Mouse (Mus musculus): Measurements from ENCODE around the gene Sorl1. TPM values are rescaled to one million over a fixed set of nuclear protein-coding genes. Genes with fewer than 3 reads are reported as not detected.

Sorl1 gene
- polyA plus RNA-seq, 1 experiment from 2014 or later = 6.0 TPM

DNA sequence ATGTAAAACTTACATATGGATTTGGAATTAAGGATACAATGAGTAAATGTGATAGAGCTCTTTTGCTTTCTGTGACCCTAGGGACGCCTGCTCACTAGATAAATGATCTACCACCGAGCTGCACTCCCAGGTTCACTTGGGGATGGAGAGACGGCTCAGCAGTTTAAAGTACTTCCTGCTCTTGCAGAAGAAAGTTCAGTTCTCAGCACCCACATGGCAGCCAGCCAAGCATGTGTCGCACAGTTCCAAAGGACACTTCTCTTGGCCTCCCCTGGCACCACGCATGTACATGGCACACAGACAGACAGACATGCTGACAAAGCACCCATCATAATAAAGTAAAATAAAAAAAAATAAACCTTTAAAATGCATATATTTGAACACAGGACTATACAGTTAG lies 88.1 kb downstream of the Sorl1 start:
- Histone ChIP-seq H3K9me3 (ENCODE audit: control insufficient read depth, low read length) (no peaks in the 10 kb centered on the region), H3K36me3 (ENCODE audit: control insufficient read depth, insufficient read depth, low read length) (no peaks in the 10 kb centered on the region), H3K4me1 (ENCODE audit: control insufficient read depth, insufficient read depth, low read length) (peaks cover 3% of the 10 kb centered on the region; the same call in 1 of the 2 replicates), H3K4me3 (ENCODE audit: low read length) (no peak overlapping the region), H3K9ac (ENCODE audit: low read depth, low read length) (no peak overlapping the region), H3K27ac (ENCODE audit: low read length) (no peak overlapping the region), H3K27me3 (replicated peaks; ENCODE audit: control insufficient read depth, insufficient read depth, low read length) (no peaks in the 10 kb centered on the region), H3K4me2 (ENCODE audit: low read depth, low read length) (no peak overlapping the region)
- WGBS = 45% methylated on average over 5 of the region's 5 CpGs
- peak; percentile 62 for ATAC-seq

DNA sequence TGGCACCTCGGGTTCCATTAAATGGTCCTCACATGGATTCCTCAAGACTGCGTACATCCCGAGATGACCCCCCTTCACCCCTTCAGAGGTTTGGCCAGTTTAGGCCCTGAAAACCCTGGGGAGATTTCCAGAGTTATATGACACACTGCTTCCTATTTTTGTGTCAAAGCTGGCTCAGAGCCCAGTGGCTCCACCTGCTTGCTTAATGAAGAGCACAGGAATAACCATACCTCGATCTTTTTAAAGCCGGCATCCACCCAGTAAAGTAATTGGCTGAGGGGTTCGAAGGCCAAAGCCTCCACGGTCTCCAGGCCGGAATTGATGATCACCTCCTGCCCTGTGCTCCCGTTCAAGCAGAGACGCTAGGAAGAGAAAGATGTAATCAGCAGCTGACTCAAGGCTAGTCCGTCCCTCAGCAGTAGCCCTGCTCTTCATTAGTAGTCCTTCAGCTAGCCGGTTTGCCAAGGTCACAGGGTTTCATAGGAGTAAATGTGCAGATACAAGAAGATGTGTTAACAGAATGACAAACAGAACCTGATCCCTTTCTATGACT lies 88.8 kb downstream of the Sorl1 start:
- no peak for ATAC-seq
- H3K36me3 ChIP-seq (ENCODE audit: control insufficient read depth, insufficient read depth, low read length) = no peaks in the 10 kb centered on the region
- H3K27me3 ChIP-seq (replicated peaks; ENCODE audit: control insufficient read depth, insufficient read depth, low read length) = no peaks in the 10 kb centered on the region
- H3K9me3 ChIP-seq (ENCODE audit: control insufficient read depth, low read length) = no peaks in the 10 kb centered on the region
- H3K4me1 ChIP-seq (ENCODE audit: control insufficient read depth, insufficient read depth, low read length) = peaks cover 3% of the 10 kb centered on the region; the same call in 1 of the 2 replicates
- WGBS = 67% methylated on average over 12 of the region's 12 CpGs
- H3K4me2 ChIP-seq (ENCODE audit: low read depth, low read length) = no peak overlapping the region
- no peak overlapping the region for H3K27ac ChIP-seq (ENCODE audit: low read length)
- H3K4me3 ChIP-seq (ENCODE audit: low read length) = no peak overlapping the region
- no peak overlapping the region for H3K9ac ChIP-seq (ENCODE audit: low read depth, low read length)

DNA sequence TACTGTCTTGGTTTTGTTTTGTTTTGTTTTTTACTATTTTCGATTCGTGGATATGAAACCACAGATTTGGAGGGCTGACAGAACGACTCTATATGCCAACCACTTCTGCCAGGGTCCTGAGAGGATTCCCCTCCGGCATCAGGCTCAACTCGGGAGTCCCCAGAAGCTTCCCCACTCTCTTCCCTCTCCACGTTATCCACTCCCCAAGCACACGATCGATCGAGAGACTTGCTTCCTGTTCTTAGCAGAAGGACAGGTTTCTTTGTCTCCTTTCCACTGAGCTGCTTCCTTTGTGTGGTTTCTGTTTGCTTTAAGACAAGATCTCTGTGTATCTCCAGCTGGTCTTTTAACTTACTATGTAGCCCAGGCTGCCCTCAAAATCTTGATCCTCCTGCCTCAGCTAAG lies 90.0 kb downstream of the Sorl1 start:
- no peak for ATAC-seq
- Histone ChIP-seq H3K9me3 (ENCODE audit: control insufficient read depth, low read length) (no peaks in the 10 kb centered on the region), H3K27ac (ENCODE audit: low read length) (no peak overlapping the region), H3K4me2 (ENCODE audit: low read depth, low read length) (no peak overlapping the region), H3K36me3 (ENCODE audit: control insufficient read depth, insufficient read depth, low read length) (no peaks in the 10 kb centered on the region), H3K4me3 (ENCODE audit: low read length) (no peak overlapping the region), H3K4me1 (ENCODE audit: control insufficient read depth, insufficient read depth, low read length) (no peaks in the 10 kb centered on the region), H3K27me3 (replicated peaks; ENCODE audit: control insufficient read depth, insufficient read depth, low read length) (no peaks in the 10 kb centered on the region), H3K9ac (ENCODE audit: low read depth, low read length) (no peak overlapping the region)
- WGBS = 72% methylated on average over 9 of the region's 9 CpGs

DNA sequence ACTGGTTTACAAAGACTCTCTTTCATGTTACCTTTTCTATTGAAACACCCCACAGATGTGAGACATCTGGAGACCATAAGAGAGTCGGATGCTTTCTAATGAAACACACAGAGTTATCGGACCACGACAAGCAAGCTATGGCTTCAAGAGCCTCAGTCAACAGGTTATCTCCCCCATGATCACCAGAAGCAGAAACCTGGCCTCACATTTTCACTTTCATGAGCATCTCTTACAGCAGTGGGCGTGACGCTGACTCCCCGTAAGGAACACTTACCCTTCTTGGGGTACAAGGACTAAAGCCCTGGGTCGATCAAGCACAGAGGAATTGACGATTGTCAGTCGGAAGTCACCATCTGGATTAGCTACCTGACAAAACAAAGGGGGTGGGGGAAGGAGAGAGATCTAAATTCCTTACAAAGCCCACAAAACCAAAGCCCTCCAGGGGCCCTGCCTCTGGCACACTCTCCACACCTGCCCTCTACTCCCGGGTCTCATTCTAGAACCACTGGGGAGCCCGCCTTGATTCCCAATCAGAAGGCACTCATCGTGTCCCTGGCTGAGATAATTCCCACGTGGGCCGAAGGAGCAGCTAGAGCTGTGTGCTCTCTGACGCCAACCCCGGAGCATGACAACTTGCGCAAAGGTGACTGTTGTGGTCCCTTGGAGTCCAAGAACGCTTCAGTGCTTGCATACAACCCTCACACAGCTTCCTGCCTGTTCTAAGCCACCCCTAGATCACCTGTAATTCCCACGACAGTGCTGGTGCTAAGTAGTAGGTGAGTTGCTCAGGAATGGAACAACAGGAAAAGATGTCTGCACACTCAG lies 90.6 kb downstream of the Sorl1 start:
- Histone ChIP-seq H3K9me3 (ENCODE audit: control insufficient read depth, low read length) (no peaks in the 10 kb centered on the region), H3K4me3 (ENCODE audit: low read length) (no peak overlapping the region), H3K36me3 (ENCODE audit: control insufficient read depth, insufficient read depth, low read length) (no peaks in the 10 kb centered on the region), H3K27me3 (replicated peaks; ENCODE audit: control insufficient read depth, insufficient read depth, low read length) (no peaks in the 10 kb centered on the region), H3K9ac (ENCODE audit: low read depth, low read length) (no peak overlapping the region), H3K4me1 (ENCODE audit: control insufficient read depth, insufficient read depth, low read length) (no peaks in the 10 kb centered on the region), H3K27ac (ENCODE audit: low read length) (no peak overlapping the region), H3K4me2 (ENCODE audit: low read depth, low read length) (no peak overlapping the region)
- no peak for ATAC-seq
- 77% methylated on average over 19 of the region's 19 CpGs for WGBS

DNA sequence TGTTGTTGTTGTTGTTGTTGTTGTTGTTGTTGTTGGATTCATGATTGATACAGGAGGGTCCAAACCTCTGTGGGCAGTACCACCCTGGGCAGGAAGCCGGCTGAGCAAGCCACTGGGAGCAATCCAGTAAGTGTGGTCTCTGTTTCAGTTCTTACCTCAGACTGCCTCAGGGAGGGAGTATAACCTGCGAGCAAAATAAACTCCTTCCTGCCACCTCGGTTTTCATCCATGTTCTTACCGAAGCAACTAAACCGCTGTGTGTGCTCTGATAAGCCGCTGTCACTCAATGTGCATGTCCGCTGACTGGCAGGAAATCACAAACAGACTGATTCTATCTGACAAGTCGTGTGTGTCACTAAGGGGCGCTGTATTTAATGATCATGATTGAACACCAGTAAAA lies 91.7 kb downstream of the Sorl1 start:
- Histone ChIP-seq H3K9ac (ENCODE audit: low read depth, low read length) (no peak overlapping the region), H3K4me1 (ENCODE audit: control insufficient read depth, insufficient read depth, low read length) (no peaks in the 10 kb centered on the region), H3K4me2 (ENCODE audit: low read depth, low read length) (no peak overlapping the region), H3K36me3 (ENCODE audit: control insufficient read depth, insufficient read depth, low read length) (no peaks in the 10 kb centered on the region), H3K27ac (ENCODE audit: low read length) (no peak overlapping the region), H3K27me3 (replicated peaks; ENCODE audit: control insufficient read depth, insufficient read depth, low read length) (no peaks in the 10 kb centered on the region), H3K9me3 (ENCODE audit: control insufficient read depth, low read length) (no peaks in the 10 kb centered on the region), H3K4me3 (ENCODE audit: low read length) (no peak overlapping the region)
- WGBS = 78% methylated on average over 9 of the region's 9 CpGs
- no peak for ATAC-seq

DNA sequence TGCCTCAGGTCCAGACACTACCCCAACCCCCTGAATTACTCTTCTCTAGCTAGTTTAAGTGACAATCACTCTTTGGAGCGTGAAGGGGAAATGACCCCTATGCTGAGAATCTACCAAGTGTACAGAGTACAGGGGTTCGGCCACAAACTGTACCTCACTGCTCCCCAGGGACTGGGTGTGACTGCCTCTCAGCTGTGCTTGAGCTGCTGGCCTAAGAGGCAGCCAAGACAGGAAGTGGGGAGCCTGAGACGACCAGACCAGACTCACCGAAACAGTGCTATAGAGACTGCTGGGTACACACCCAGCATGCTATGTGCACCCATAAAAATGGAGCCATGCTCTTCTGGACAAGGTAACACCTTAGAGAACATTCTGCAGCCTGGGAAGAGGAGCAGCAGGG lies 95.3 kb downstream of the Sorl1 start:
- Histone ChIP-seq H3K9ac (ENCODE audit: low read depth, low read length) (no peak overlapping the region), H3K4me3 (ENCODE audit: low read length) (no peak overlapping the region), H3K27ac (ENCODE audit: low read length) (no peak overlapping the region), H3K4me1 (ENCODE audit: control insufficient read depth, insufficient read depth, low read length) (no peaks in the 10 kb centered on the region), H3K36me3 (ENCODE audit: control insufficient read depth, insufficient read depth, low read length) (no peaks in the 10 kb centered on the region), H3K9me3 (ENCODE audit: control insufficient read depth, low read length) (no peaks in the 10 kb centered on the region), H3K27me3 (replicated peaks; ENCODE audit: control insufficient read depth, insufficient read depth, low read length) (no peaks in the 10 kb centered on the region), H3K4me2 (ENCODE audit: low read depth, low read length) (no peak overlapping the region)
- WGBS = 64% methylated on average over 4 of the region's 4 CpGs
- ATAC-seq = no peak

DNA sequence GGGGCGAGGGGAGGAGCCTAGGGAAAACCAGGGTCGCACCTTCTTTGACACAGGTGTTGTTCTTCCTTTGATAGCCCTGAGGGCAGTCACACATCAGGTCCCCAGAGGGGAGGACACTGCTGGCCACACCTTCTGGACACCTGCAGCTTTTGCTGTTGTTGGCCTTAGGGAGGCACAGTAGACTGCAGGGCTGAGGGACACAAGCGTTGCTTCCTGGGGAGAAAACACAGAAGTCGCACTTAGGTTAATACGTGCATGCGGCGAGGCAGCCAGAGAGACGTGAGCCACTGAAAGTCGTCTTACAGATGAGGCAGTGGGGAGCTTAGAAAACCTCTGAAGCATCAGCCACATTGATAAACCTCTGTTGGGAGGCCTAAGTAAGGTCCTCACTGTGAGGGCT lies 99.8 kb downstream of the Sorl1 start:
- Histone ChIP-seq H3K4me3 (ENCODE audit: low read length) (no peak overlapping the region), H3K4me1 (ENCODE audit: control insufficient read depth, insufficient read depth, low read length) (no peaks in the 10 kb centered on the region), H3K9ac (ENCODE audit: low read depth, low read length) (no peak overlapping the region), H3K9me3 (ENCODE audit: control insufficient read depth, low read length) (no peaks in the 10 kb centered on the region), H3K36me3 (ENCODE audit: control insufficient read depth, insufficient read depth, low read length) (no peaks in the 10 kb centered on the region), H3K27me3 (replicated peaks; ENCODE audit: control insufficient read depth, insufficient read depth, low read length) (no peaks in the 10 kb centered on the region), H3K27ac (ENCODE audit: low read length) (no peak overlapping the region), H3K4me2 (ENCODE audit: low read depth, low read length) (no peak overlapping the region)
- 75% methylated on average over 9 of the region's 9 CpGs for WGBS
- ATAC-seq = no peak

DNA sequence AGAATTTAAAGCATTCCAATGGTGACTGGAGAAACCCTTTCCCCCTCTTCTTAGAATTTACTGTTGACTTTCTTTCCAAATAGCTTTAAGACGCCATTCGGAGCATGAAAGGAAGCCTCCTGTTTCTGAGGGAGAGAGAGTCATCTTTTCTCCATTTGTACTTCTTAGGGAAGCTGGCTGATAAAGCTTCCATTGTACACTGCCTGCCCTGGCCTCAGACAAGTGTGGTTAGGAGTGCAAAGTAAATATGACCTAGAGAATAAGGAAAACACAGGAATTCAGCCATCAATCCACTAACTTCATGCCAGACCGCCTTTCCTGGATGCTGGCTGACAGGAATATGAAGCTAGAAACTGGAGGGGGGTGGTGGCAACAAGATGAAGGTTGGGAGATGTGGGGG lies 100.7 kb downstream of the Sorl1 start:
- Histone ChIP-seq H3K27ac (ENCODE audit: low read length) (no peak overlapping the region), H3K9ac (ENCODE audit: low read depth, low read length) (no peak overlapping the region), H3K9me3 (ENCODE audit: control insufficient read depth, low read length) (no peaks in the 10 kb centered on the region), H3K4me1 (ENCODE audit: control insufficient read depth, insufficient read depth, low read length) (no peaks in the 10 kb centered on the region), H3K4me2 (ENCODE audit: low read depth, low read length) (no peak overlapping the region), H3K4me3 (ENCODE audit: low read length) (no peak overlapping the region), H3K27me3 (replicated peaks; ENCODE audit: control insufficient read depth, insufficient read depth, low read length) (no peaks in the 10 kb centered on the region), H3K36me3 (ENCODE audit: control insufficient read depth, insufficient read depth, low read length) (no peaks in the 10 kb centered on the region)
- ATAC-seq = no peak
- 58% methylated on average over 3 of the region's 3 CpGs for WGBS

DNA sequence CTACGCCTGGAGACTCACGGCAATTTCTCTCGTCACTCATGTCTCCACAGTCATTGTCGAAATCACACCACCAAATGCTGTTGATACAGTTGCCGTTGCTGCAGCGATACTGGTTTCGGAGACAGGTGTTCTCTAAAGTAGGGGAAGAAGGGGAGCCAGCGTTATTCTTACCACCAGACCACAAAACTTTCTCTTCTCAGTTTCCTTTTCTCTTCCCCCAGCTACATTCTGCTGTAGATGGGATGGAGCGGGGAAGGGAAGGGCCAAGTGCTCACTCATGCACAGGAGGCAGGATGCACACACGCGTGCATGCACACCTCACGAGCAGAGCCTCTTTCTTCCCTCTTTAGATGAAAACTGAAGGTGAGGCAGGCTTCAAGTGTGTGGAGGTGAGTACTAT lies 101.8 kb downstream of the Sorl1 start:
- H3K36me3 ChIP-seq (ENCODE audit: control insufficient read depth, insufficient read depth, low read length) = no peaks in the 10 kb centered on the region
- no peaks in the 10 kb centered on the region for H3K9me3 ChIP-seq (ENCODE audit: control insufficient read depth, low read length)
- no peak overlapping the region for H3K9ac ChIP-seq (ENCODE audit: low read depth, low read length)
- ATAC-seq = no peak
- H3K4me1 ChIP-seq (ENCODE audit: control insufficient read depth, insufficient read depth, low read length) = no peaks in the 10 kb centered on the region
- no peak overlapping the region for H3K4me2 ChIP-seq (ENCODE audit: low read depth, low read length)
- H3K4me3 ChIP-seq (ENCODE audit: low read length) = no peak overlapping the region
- whole genome bisulfite sequencing = 93% methylated on average over 12 of the region's 12 CpGs
- no peak overlapping the region for H3K27ac ChIP-seq (ENCODE audit: low read length)
- no peaks in the 10 kb centered on the region for H3K27me3 ChIP-seq (replicated peaks; ENCODE audit: control insufficient read depth, insufficient read depth, low read length)

All from intestine, embryonic 16.5 days (tissue).